ENCODE assay signal across 12 mouse cellular contexts in genomic region chr10:127268401-127268800, GRCm38 (mm10). TPM values are rescaled to one million over a fixed set of nuclear protein-coding genes. Genes with fewer than 3 reads are reported as not detected.
DNase-seq lines count a peak whose midpoint lies in the region; ATAC-seq lines count a peak whose summit lies in the region.
"Had no signal": no experiment of that assay in that cellular context is flagged by ENCODE, and none has a peak within 500 bp of the region (broad histone marks: within the 10 kb centered on the region; RNA-seq: fewer than 3 reads in every experiment).

No protein-coding gene starts in this region.

- peaks cover 11% of the 10 kb centered on the region for H3K36me3 ChIP-seq in heart, embryonic 11.5 days (ENCODE audit: control insufficient read depth, insufficient read depth, low read length)
- H3K36me3 ChIP-seq in neural tube, embryonic 11.5 days (ENCODE audit: control insufficient read depth, insufficient read depth, low read length): peaks cover 4% of the 10 kb centered on the region; the same call in 1 of the 2 replicates
- peaks cover 25% of the 10 kb centered on the region for H3K36me3 ChIP-seq in hindbrain, embryonic 16.5 days (ENCODE audit: control insufficient read depth, insufficient read depth, low read length)

- H3K9me3 ChIP-seq in heart, embryonic 11.5 days (replicated peaks; ENCODE audit: control insufficient read depth, low read length): no peaks in the 10 kb centered on the region
- H3K9me3 ChIP-seq in neural tube, embryonic 11.5 days (ENCODE audit: control insufficient read depth, low read length): no peaks in the 10 kb centered on the region
- H3K9me3 ChIP-seq in hindbrain, embryonic 16.5 days (ENCODE audit: control insufficient read depth, low read length): no peaks in the 10 kb centered on the region
- H3K9me3 ChIP-seq: lung, embryonic 15.5 days had no signal

- H3K27me3 ChIP-seq in heart, embryonic 11.5 days (ENCODE audit: control insufficient read depth, insufficient read depth, low read length): peaks cover 11% of the 10 kb centered on the region
- peaks cover 6% of the 10 kb centered on the region for H3K27me3 ChIP-seq in neural tube, embryonic 11.5 days (ENCODE audit: control insufficient read depth, insufficient read depth, low read length)
- no peaks in the 10 kb centered on the region for H3K27me3 ChIP-seq in hindbrain, embryonic 16.5 days (replicated peaks; ENCODE audit: control insufficient read depth, insufficient read depth, low read length)

- no peak overlapping the region for H3K4me2 ChIP-seq in heart, embryonic 11.5 days
- H3K4me2 ChIP-seq in neural tube, embryonic 11.5 days (ENCODE audit: low read depth): no peak overlapping the region
- no peak overlapping the region; the same call in 1 of the 2 replicates for H3K4me2 ChIP-seq in hindbrain, embryonic 16.5 days (ENCODE audit: low read length)
- H3K4me2 ChIP-seq: lung, embryonic 15.5 days had no signal

- H3K4me1 ChIP-seq in heart, embryonic 11.5 days (ENCODE audit: control insufficient read depth, insufficient read depth, low read length): peaks cover 13% of the 10 kb centered on the region
- H3K4me1 ChIP-seq in neural tube, embryonic 11.5 days (ENCODE audit: control insufficient read depth, insufficient read depth, low read length): peaks cover 13% of the 10 kb centered on the region
- peaks cover 29% of the 10 kb centered on the region for H3K4me1 ChIP-seq in hindbrain, embryonic 16.5 days (ENCODE audit: control insufficient read depth, insufficient read depth, low read depth, low read length)

- WGBS in heart, embryonic 11.5 days (ENCODE audit: insufficient replicate concordance): 68% methylated on average over 5 of the region's 5 CpGs
- WGBS in neural tube, embryonic 11.5 days: 86% methylated on average over 5 of the region's 5 CpGs
- 84% methylated on average over 5 of the region's 5 CpGs for WGBS in hindbrain, embryonic 16.5 days

- H3K27ac ChIP-seq in heart, embryonic 11.5 days (ENCODE audit: low read depth, low read length): no peak overlapping the region
- 0 out of 2 replicates have a peak overlapping the region, but pooled peaks have one; percentile 8 for H3K27ac ChIP-seq in neural tube, embryonic 11.5 days (ENCODE audit: low read depth, low read length)
- H3K27ac ChIP-seq in hindbrain, embryonic 16.5 days (ENCODE audit: low read depth, low read length): no peak overlapping the region
- H3K27ac ChIP-seq: lung, embryonic 15.5 days had no signal

- H3K4me3 ChIP-seq in heart, embryonic 11.5 days (ENCODE audit: low read depth, low read length): no peak overlapping the region
- H3K4me3 ChIP-seq in neural tube, embryonic 11.5 days (ENCODE audit: low read depth, low read length): no peak overlapping the region
- H3K4me3 ChIP-seq in hindbrain, embryonic 16.5 days (ENCODE audit: low read length): no peak overlapping the region
- H3K4me3 ChIP-seq: lung, embryonic 15.5 days had no signal

- no peak for ATAC-seq in heart, embryonic 11.5 days (replicated peaks; ENCODE audit: insufficient number of reproducible peaks, low FRiP score, low TSS enrichment)
- ATAC-seq in neural tube, embryonic 11.5 days (ENCODE audit: insufficient read depth, low FRiP score, low TSS enrichment): no peak
- no peak for ATAC-seq in hindbrain, embryonic 16.5 days
- ATAC-seq in megakaryocyte progenitor cell, adult 5-6 weeks (replicated peaks; ENCODE audit: poor library complexity): no peak

- peak; percentile 53 to 76 for DNase-seq in heart, adult 18-20 months
- no peak for DNase-seq in neural tube, embryonic 11.5 days (ENCODE audit: low spot score)
- no peak for DNase-seq in neural tube, embryonic 10.5 days (ENCODE audit: extremely low spot score, low spot score)
- DNase-seq in adrenal gland, adult (ENCODE audit: inconsistent age in 2 of 2, low spot score in 1 of 2): no peak
- no peak for DNase-seq in yolk sac, embryonic 10.5 days (ENCODE audit: low spot score)
- DNase-seq: cerebellum, adult 8-10 months; layer of hippocampus, adult 9-11 months had no signal

- H3K9ac ChIP-seq in heart, embryonic 11.5 days (ENCODE audit: low read depth, low read length): no peak overlapping the region
- no peak overlapping the region for H3K9ac ChIP-seq in neural tube, embryonic 11.5 days (ENCODE audit: low read length)
- peak overlapping the region; percentile 22; the same call in 1 of the 2 replicates for H3K9ac ChIP-seq in hindbrain, embryonic 16.5 days (ENCODE audit: low read depth, low read length)
- H3K9ac ChIP-seq: lung, embryonic 15.5 days had no signal

RNA-seq across cellular contexts. Expression of gene Dctn2, which starts 2.2 kb away (rescaled TPM):
- 100 to 1,000 TPM; 139 to 146 TPM for total RNA-seq in heart, adult 18-20 months (2021)
- polyA plus RNA-seq in heart, embryonic 11.5 days (2014; fragmentation: Nextera tagmentation; extraction: Ambion mirVana): 135 and 136 TPM in 2 replicates
- 224 and 230 TPM in 2 replicates for polyA plus RNA-seq in neural tube, embryonic 11.5 days (2014; fragmentation: Nextera tagmentation; extraction: Ambion mirVana)
- 355 and 358 TPM in 2 replicates for polyA plus RNA-seq in hindbrain, embryonic 16.5 days (2015; fragmentation: Nextera tagmentation; extraction: Ambion mirVana)
- total RNA-seq in megakaryocyte progenitor cell, adult 5-6 weeks (2015): 63.6 and 66.8 TPM in 2 replicates
- total RNA-seq in megakaryocyte progenitor cell, adult 5-6 weeks (2017): 87.4 and 101 TPM in 2 replicates

RNA-seq across cellular contexts. Expression of gene Kif5a, which starts 5.3 kb away (rescaled TPM):
- total RNA-seq in heart, adult 18-20 months (2021): under 1 TPM; 0.41 to 0.89 TPM
- polyA plus RNA-seq in heart, embryonic 11.5 days (2014; fragmentation: Nextera tagmentation; extraction: Ambion mirVana): 1.6 TPM in 2 replicates
- polyA plus RNA-seq in neural tube, embryonic 11.5 days (2014; fragmentation: Nextera tagmentation; extraction: Ambion mirVana): 43.4 and 51.0 TPM in 2 replicates
- 115 and 130 TPM in 2 replicates for polyA plus RNA-seq in hindbrain, embryonic 16.5 days (2015; fragmentation: Nextera tagmentation; extraction: Ambion mirVana)
- total RNA-seq in megakaryocyte progenitor cell, adult 5-6 weeks (2015): 0.05 and 0.25 TPM in 2 replicates
- 0.04 and 0.20 TPM in 2 replicates for total RNA-seq in megakaryocyte progenitor cell, adult 5-6 weeks (2017)
- total RNA-seq: neutrophil, adult 5-6 weeks had no signal

RNA-seq across cellular contexts. Expression of gene Mbd6, which starts 20.4 kb away (rescaled TPM):
- total RNA-seq in heart, adult 18-20 months (2021): 10 to 100 TPM; 16.7 to 20.2 TPM
- 13.6 and 15.1 TPM in 2 replicates for polyA plus RNA-seq in heart, embryonic 11.5 days (2014; fragmentation: Nextera tagmentation; extraction: Ambion mirVana)
- 17.0 and 17.6 TPM in 2 replicates for polyA plus RNA-seq in neural tube, embryonic 11.5 days (2014; fragmentation: Nextera tagmentation; extraction: Ambion mirVana)
- 11.2 and 11.5 TPM in 2 replicates for polyA plus RNA-seq in hindbrain, embryonic 16.5 days (2015; fragmentation: Nextera tagmentation; extraction: Ambion mirVana)
- 41.9 and 44.0 TPM in 2 replicates for total RNA-seq in megakaryocyte progenitor cell, adult 5-6 weeks (2015)
- 4.1 and 6.8 TPM in 2 replicates for total RNA-seq in megakaryocyte progenitor cell, adult 5-6 weeks (2017)

RNA-seq across cellular contexts. Expression of gene Mars, which starts 43.2 kb away (rescaled TPM):
- 10 to 100 TPM; 43.7 to 44.8 TPM for total RNA-seq in heart, adult 18-20 months (2021)
- 104 and 105 TPM in 2 replicates for polyA plus RNA-seq in heart, embryonic 11.5 days (2014; fragmentation: Nextera tagmentation; extraction: Ambion mirVana)
- polyA plus RNA-seq in neural tube, embryonic 11.5 days (2014; fragmentation: Nextera tagmentation; extraction: Ambion mirVana): 164 and 166 TPM in 2 replicates
- polyA plus RNA-seq in hindbrain, embryonic 16.5 days (2015; fragmentation: Nextera tagmentation; extraction: Ambion mirVana): 108 and 113 TPM in 2 replicates
- total RNA-seq in megakaryocyte progenitor cell, adult 5-6 weeks (2015): 88.3 and 93.1 TPM in 2 replicates
- 196 and 210 TPM in 2 replicates for total RNA-seq in megakaryocyte progenitor cell, adult 5-6 weeks (2017)

RNA-seq across cellular contexts. Expression of gene Arhgap9, which starts 53.4 kb away (rescaled TPM):
- total RNA-seq in heart, adult 18-20 months (2021): 1 to 10 TPM; 4.0 to 5.4 TPM
- 1.7 TPM in 2 replicates for polyA plus RNA-seq in heart, embryonic 11.5 days (2014; fragmentation: Nextera tagmentation; extraction: Ambion mirVana)
- 1.1 and 1.8 TPM in 2 replicates for polyA plus RNA-seq in neural tube, embryonic 11.5 days (2014; fragmentation: Nextera tagmentation; extraction: Ambion mirVana)
- 0.79 and 0.81 TPM in 2 replicates for polyA plus RNA-seq in hindbrain, embryonic 16.5 days (2015; fragmentation: Nextera tagmentation; extraction: Ambion mirVana)
- 37.1 and 38.0 TPM in 2 replicates for total RNA-seq in megakaryocyte progenitor cell, adult 5-6 weeks (2015)
- 37.3 and 39.5 TPM in 2 replicates for total RNA-seq in megakaryocyte progenitor cell, adult 5-6 weeks (2017)

Comparison
In these comparisons a context has a peak if more than half of its experiments do, and no peak if none do; other contexts are left out.
1. DNase-seq: peak in heart, adult 18-20 months (2 of 2); none in neural tube, embryonic 11.5 days (single experiment), neural tube, embryonic 10.5 days (single experiment), adrenal gland, adult (0 of 2) and yolk sac, embryonic 10.5 days (single experiment).
2. RNA of gene Kif5a, which starts 5.3 kb away (polyA plus RNA-seq): 115 to 130 TPM in hindbrain, embryonic 16.5 days and 43.4 to 51.0 TPM in neural tube, embryonic 11.5 days; 1.6 TPM in heart, embryonic 11.5 days; every median in the first group is over 10 times any median in the second.